ENCODE assay signal across 9 mouse cellular contexts in genomic region chr19:41206041-41206810, GRCm38 (mm10). TPM values are rescaled to one million over a fixed set of nuclear protein-coding genes. Genes with fewer than 3 reads are reported as not detected.
A peak's percentile ranks its signal among the peaks of the same experiment; 100 is the strongest.
DNase-seq lines count a peak whose midpoint lies in the region; ATAC-seq lines count a peak whose summit lies in the region.
"Had no signal": no experiment of that assay in that cellular context is flagged by ENCODE, and none has a peak within 500 bp of the region (broad histone marks: within the 10 kb centered on the region; RNA-seq: fewer than 3 reads in every experiment).

No protein-coding gene starts in this region.

- ATAC-seq in kidney, embryonic 16.5 days (ENCODE audit: low FRiP score, low TSS enrichment), result peak; percentile 49
- ATAC-seq in midbrain, embryonic 12.5 days (ENCODE audit: low FRiP score, low read depth), result peak; percentile 64

- DNase-seq in kidney, adult 11 months, result no peak
- peak; percentile 49 for DNase-seq in embryo, embryonic 10 days (ENCODE audit: low spot score)
- peak; percentile 11 for DNase-seq in heart, postnatal 4 days
- DNase-seq in thymus, adult 18-20 months, result no peak
- DNase-seq in spleen, postnatal 14 days (ENCODE audit: low spot score in 2 of 2), result no peak
- no peak for DNase-seq in layer of hippocampus, adult 8-10 months (ENCODE audit: low spot score in 2 of 2)

- peak overlapping the region; percentile 63 for H3K4me2 ChIP-seq in kidney, embryonic 16.5 days (replicated peaks; ENCODE audit: low read depth, low read length)
- H3K4me2 ChIP-seq in midbrain, embryonic 12.5 days (replicated peaks), result peak overlapping the region; percentile 97

- H3K4me1 ChIP-seq in kidney, embryonic 16.5 days (ENCODE audit: insufficient read depth, low read length), result peaks cover 15% of the 10 kb centered on the region
- H3K4me1 ChIP-seq in midbrain, embryonic 12.5 days, result peaks cover 22% of the 10 kb centered on the region

- peaks cover 49% of the 10 kb centered on the region for H3K27me3 ChIP-seq in kidney, embryonic 16.5 days (ENCODE audit: insufficient read depth, low read length)
- peaks cover 86% of the 10 kb centered on the region for H3K27me3 ChIP-seq in midbrain, embryonic 12.5 days

- WGBS in kidney, embryonic 16.5 days, result under 1% methylated on average over 46 of the region's 46 CpGs
- under 1% methylated on average over 46 of the region's 46 CpGs for WGBS in midbrain, embryonic 12.5 days

- no peak overlapping the region for H3K27ac ChIP-seq in kidney, embryonic 16.5 days (ENCODE audit: low read length)
- no peak overlapping the region for H3K27ac ChIP-seq in midbrain, embryonic 12.5 days (replicated peaks)

- no peaks in the 10 kb centered on the region; the same call in 1 of the 2 replicates for H3K36me3 ChIP-seq in kidney, embryonic 16.5 days (ENCODE audit: insufficient read depth, low read length)
- 0 out of 2 replicates have a peak, but pooled peaks cover 3% of the 10 kb centered on the region for H3K36me3 ChIP-seq in midbrain, embryonic 12.5 days

- H3K4me3 ChIP-seq in kidney, embryonic 16.5 days (ENCODE audit: low read length), result peak overlapping the region; percentile 37
- H3K4me3 ChIP-seq in midbrain, embryonic 12.5 days, result peak overlapping the region; percentile 49

- H3K9me3 ChIP-seq in kidney, embryonic 16.5 days (ENCODE audit: low read length), result no peaks in the 10 kb centered on the region
- no peaks in the 10 kb centered on the region for H3K9me3 ChIP-seq in midbrain, embryonic 12.5 days
- H3K9me3 ChIP-seq: G1E had no signal

- peak overlapping the region; percentile 22 for H3K9ac ChIP-seq in kidney, embryonic 16.5 days (replicated peaks; ENCODE audit: low read length)
- H3K9ac ChIP-seq in midbrain, embryonic 12.5 days (replicated peaks), result peak overlapping the region; percentile 51

RNA-seq across cellular contexts. Expression of gene Tll2, which starts 0.4 kb away (rescaled TPM):
- 0.06 TPM in 1 of 2 replicates, not detected in the other for polyA plus RNA-seq in kidney, embryonic 16.5 days (2015; fragmentation: Nextera tagmentation; extraction: Ambion mirVana)
- 1 to 10 TPM; 2.3 to 2.4 TPM for total RNA-seq in heart, postnatal 4 days (2021)
- polyA plus RNA-seq in midbrain, embryonic 12.5 days (2016; fragmentation: Nextera tagmentation; extraction: Ambion mirVana), result 1.1 TPM in 2 replicates
- total RNA-seq in layer of hippocampus, adult 8-10 months (2022), result under 1 TPM; 0.39 to 0.93 (median 0.74) TPM
- total RNA-seq: G1E had no signal
- polyA plus RNA-seq: G1E had no signal

RNA-seq across cellular contexts. Expression of gene Tm9sf3, which starts 57.6 kb away (rescaled TPM):
- polyA plus RNA-seq in kidney, embryonic 16.5 days (2015; fragmentation: Nextera tagmentation; extraction: Ambion mirVana), result 138 and 146 TPM in 2 replicates
- total RNA-seq in heart, postnatal 4 days (2021), result 100 to 1,000 TPM; 119 TPM
- polyA plus RNA-seq in midbrain, embryonic 12.5 days (2016; fragmentation: Nextera tagmentation; extraction: Ambion mirVana), result 118 and 135 TPM in 2 replicates
- 100 to 1,000 TPM; 111 to 123 (median 122) TPM for total RNA-seq in layer of hippocampus, adult 8-10 months (2022)

Comparison
In these comparisons a context has a peak if more than half of its experiments do, and no peak if none do; other contexts are left out.
1. DNase-seq: peak in embryo, embryonic 10 days (single experiment) and heart, postnatal 4 days (single experiment); none in kidney, adult 11 months (single experiment), thymus, adult 18-20 months (0 of 2), spleen, postnatal 14 days (0 of 2) and layer of hippocampus, adult 8-10 months (0 of 2).